Mouse (Mus musculus) left cerebral cortex, adult 2 months (tissue): ENCODE measurements around the gene Foxl2. TPM values are rescaled to one million over a fixed set of nuclear protein-coding genes. Genes with fewer than 3 reads are reported as not detected.

Experiments used
- DNase-seq, 2 experiments: peaks; one replicate each; pipeline ENCODE4 v3.0.0; 2021 to 2022; ENCODE audit warnings: low spot score in 2 of 2, mixed read lengths in 1 of 2; ENCODE audit errors: extremely low spot score in 1 of 2
- H3K27ac ChIP-seq: fragments of 200-600 bp; 2 replicates; pipeline ENCODE4 v1.8.1; 2022
- H3K4me3 ChIP-seq: fragments of 200-600 bp; 2 replicates; pipeline ENCODE4 v1.8.1; 2022
- CTCF ChIP-seq: fragments of 200-600 bp; IDR thresholded peaks from 2 replicates; pipeline ENCODE4 v1.8.1; 2022; ENCODE audit warnings: antibody characterized with exemption, mild to moderate bottlenecking, moderate library complexity
- intact Hi-C: fragments of 180-260 bp; cut with DNase I; formaldehyde crosslinking; loops from one replicate; pipeline ENCODE4 v1.15.1; 2025
- total RNA-seq, 2 experiments: library from RNA; stranded (reverse); gene quantifications; 2 replicates each; pipeline ENCODE4 v1.2.3; 2021

Foxl2 gene
- total RNA-seq, 2 experiments from 2014 or later = 0.91 to 0.95 TPM

GRCm38 (mm10) chr9:98999881-99000339 lies 44.8 kb downstream of the Foxl2 start:
- Histone ChIP-seq H3K4me3 (no peak overlapping the region), H3K27ac (0 out of 2 replicates have a peak overlapping the region, but pooled peaks have one; percentile 11)
- intact Hi-C loops = no loop called here
- peak in 1 of 2 experiments; percentile 33 for DNase-seq
- TF ChIP-seq CTCF = no peak

- intact Hi-C loops = no loop called here
- no peak for TF ChIP-seq CTCF
- Histone ChIP-seq H3K4me3 (no peak overlapping the region), H3K27ac (no peak overlapping the region)
- DNase-seq = no peak
Observed at GRCm38 (mm10) chr9:99001326-99001725, 46.2 kb downstream of the Foxl2 start.

Other genes with a start within 250 kb of the Foxl2 start
- gene Prr23a1, start 112.8 kb upstream of the Foxl2 start, total RNA-seq = not detected
- not detected for gene Prr23a2, start 98.8 kb upstream of the Foxl2 start, total RNA-seq
- gene Prr23a3, start 90.5 kb upstream of the Foxl2 start, total RNA-seq = not detected
- gene 7420426K07Rik, start 52.2 kb upstream of the Foxl2 start, total RNA-seq = not detected
- 10 to 100 TPM; 34.1 to 35.8 TPM for gene Faim, start 31.1 kb downstream of the Foxl2 start, total RNA-seq
- not detected for gene Gm1123, start 80.4 kb downstream of the Foxl2 start, total RNA-seq
- gene Pik3cb, start 185.3 kb downstream of the Foxl2 start, total RNA-seq = 10 to 100 TPM; 23.5 to 25.6 TPM